Mouse (Mus musculus): ENCODE measurements around the gene Clpsl2. TPM values are rescaled to one million over a fixed set of nuclear protein-coding genes. Genes with fewer than 3 reads are reported as not detected.
A peak's percentile ranks its signal among the peaks of the same experiment; 100 is the strongest.

The Clpsl2 gene
- total and polyA plus RNA-seq, 2 experiments from 2014 or later: not detected

GRCm38 (mm10) chr17:28513337-28513736 is 35.9 kb upstream of the Clpsl2 start:
- H3K27ac ChIP-seq (ENCODE audit: low read depth): peak overlapping the region; percentile 64
- H3K4me2 ChIP-seq (ENCODE audit: low read depth, low read length): no peak overlapping the region
- H3K9me3 ChIP-seq (replicated peaks; ENCODE audit: control insufficient read depth, low read length): no peaks in the 10 kb centered on the region
- H3K27me3 ChIP-seq (ENCODE audit: control insufficient read depth, insufficient read depth, low read length): no peaks in the 10 kb centered on the region
- H3K4me3 ChIP-seq (ENCODE audit: low read depth, low read length): no peak overlapping the region
- no peaks in the 10 kb centered on the region for H3K36me3 ChIP-seq (replicated peaks; ENCODE audit: control insufficient read depth, insufficient read depth, low read length)
- peaks cover 34% of the 10 kb centered on the region for H3K4me1 ChIP-seq (ENCODE audit: control insufficient read depth, insufficient read depth)
- no peak for ATAC-seq (ENCODE audit: insufficient read depth, low read depth)
- 58% methylated on average over 1 of the region's 1 CpGs for WGBS
- no peak overlapping the region for H3K9ac ChIP-seq (replicated peaks; ENCODE audit: low read depth, low read length)
- TF ChIP-seq EP300 (IDR thresholded peaks at IDR 0.05; ENCODE audit: low read depth) (no peak), CTCF (IDR thresholded peaks at IDR 0.05; ENCODE audit: low read depth) (no peak)
- no peak for DNase-seq (ENCODE audit: low spot score)

- WGBS: 45% methylated on average over 7 of the region's 7 CpGs
- Histone ChIP-seq H3K36me3 (replicated peaks; ENCODE audit: control insufficient read depth, insufficient read depth, low read length) (no peaks in the 10 kb centered on the region), H3K4me2 (ENCODE audit: low read depth, low read length) (no peak overlapping the region), H3K27me3 (ENCODE audit: control insufficient read depth, insufficient read depth, low read length) (no peaks in the 10 kb centered on the region), H3K4me1 (ENCODE audit: control insufficient read depth, insufficient read depth) (peaks cover 39% of the 10 kb centered on the region), H3K9ac (replicated peaks; ENCODE audit: low read depth, low read length) (no peak overlapping the region), H3K9me3 (replicated peaks; ENCODE audit: control insufficient read depth, low read length) (no peaks in the 10 kb centered on the region), H3K4me3 (ENCODE audit: low read depth, low read length) (no peak overlapping the region), H3K27ac (ENCODE audit: low read depth) (peak overlapping the region; percentile 64)
- no peak for DNase-seq (ENCODE audit: low spot score)
- no peak for TF ChIP-seq EP300 (IDR thresholded peaks at IDR 0.05; ENCODE audit: low read depth)
- TF ChIP-seq CTCF (IDR thresholded peaks at IDR 0.05; ENCODE audit: low read depth): no peak
- ATAC-seq (ENCODE audit: insufficient read depth, low read depth): no peak
Measured at GRCm38 (mm10) chr17:28513844-28514243, 35.4 kb upstream of the Clpsl2 start.

- DNase-seq (ENCODE audit: low spot score): no peak
- H3K9ac ChIP-seq (replicated peaks; ENCODE audit: low read depth, low read length): no peak overlapping the region
- peaks cover 41% of the 10 kb centered on the region for H3K4me1 ChIP-seq (ENCODE audit: control insufficient read depth, insufficient read depth)
- TF ChIP-seq CTCF (IDR thresholded peaks at IDR 0.05; ENCODE audit: low read depth) (no peak), EP300 (IDR thresholded peaks at IDR 0.05; ENCODE audit: low read depth) (no peak)
- H3K4me2 ChIP-seq (ENCODE audit: low read depth, low read length): no peak overlapping the region
- H3K36me3 ChIP-seq (replicated peaks; ENCODE audit: control insufficient read depth, insufficient read depth, low read length): no peaks in the 10 kb centered on the region
- H3K4me3 ChIP-seq (ENCODE audit: low read depth, low read length): no peak overlapping the region
- no peaks in the 10 kb centered on the region for H3K27me3 ChIP-seq (ENCODE audit: control insufficient read depth, insufficient read depth, low read length)
- no peak for ATAC-seq (ENCODE audit: insufficient read depth, low read depth)
- no peak overlapping the region for H3K27ac ChIP-seq (ENCODE audit: low read depth)
- no peaks in the 10 kb centered on the region for H3K9me3 ChIP-seq (replicated peaks; ENCODE audit: control insufficient read depth, low read length)
- WGBS: 78% methylated on average over 5 of the region's 5 CpGs
Measured at GRCm38 (mm10) chr17:28514555-28514954, 34.7 kb upstream of the Clpsl2 start.

GRCm38 (mm10) chr17:28515431-28516341 is 33.5 kb upstream of the Clpsl2 start:
- H3K4me2 ChIP-seq (ENCODE audit: low read depth, low read length): peak overlapping the region; percentile 4; the same call in 1 of the 2 replicates
- no peak overlapping the region for H3K4me3 ChIP-seq (ENCODE audit: low read depth, low read length)
- H3K27ac ChIP-seq (ENCODE audit: low read depth): peak overlapping the region; percentile 12; the same call in 1 of the 2 replicates
- 51% methylated on average over 10 of the region's 10 CpGs for WGBS
- H3K27me3 ChIP-seq (ENCODE audit: control insufficient read depth, insufficient read depth, low read length): no peaks in the 10 kb centered on the region
- H3K36me3 ChIP-seq (replicated peaks; ENCODE audit: control insufficient read depth, insufficient read depth, low read length): no peaks in the 10 kb centered on the region
- ATAC-seq (ENCODE audit: insufficient read depth, low read depth) (no peak), DNase-seq (ENCODE audit: low spot score) (peak; percentile 55)
- peaks cover 38% of the 10 kb centered on the region for H3K4me1 ChIP-seq (ENCODE audit: control insufficient read depth, insufficient read depth)
- no peak for TF ChIP-seq EP300 (IDR thresholded peaks at IDR 0.05; ENCODE audit: low read depth)
- TF ChIP-seq CTCF (IDR thresholded peaks at IDR 0.05; ENCODE audit: low read depth): no peak
- no peak overlapping the region for H3K9ac ChIP-seq (replicated peaks; ENCODE audit: low read depth, low read length)
- no peaks in the 10 kb centered on the region for H3K9me3 ChIP-seq (replicated peaks; ENCODE audit: control insufficient read depth, low read length)

- peak overlapping the region; percentile 93 for H3K27ac ChIP-seq (ENCODE audit: low read depth)
- peak overlapping the region; percentile 68 for H3K4me2 ChIP-seq (ENCODE audit: low read depth, low read length)
- ATAC-seq (ENCODE audit: insufficient read depth, low read depth) (no peak), DNase-seq (ENCODE audit: low spot score) (no peak)
- H3K27me3 ChIP-seq (ENCODE audit: control insufficient read depth, insufficient read depth, low read length): no peaks in the 10 kb centered on the region
- H3K9me3 ChIP-seq (replicated peaks; ENCODE audit: control insufficient read depth, low read length): no peaks in the 10 kb centered on the region
- peak overlapping the region; percentile 48; the same call in 1 of the 2 replicates for H3K4me3 ChIP-seq (ENCODE audit: low read depth, low read length)
- WGBS: 71% methylated on average over 4 of the region's 4 CpGs
- no peak for TF ChIP-seq EP300 (IDR thresholded peaks at IDR 0.05; ENCODE audit: low read depth)
- TF ChIP-seq CTCF (IDR thresholded peaks at IDR 0.05; ENCODE audit: low read depth): 0 out of 2 replicates have a peak, but pooled peaks have one; percentile 0
- H3K9ac ChIP-seq (replicated peaks; ENCODE audit: low read depth, low read length): peak overlapping the region; percentile 57; the same call in 1 of the 2 replicates
- no peaks in the 10 kb centered on the region for H3K36me3 ChIP-seq (replicated peaks; ENCODE audit: control insufficient read depth, insufficient read depth, low read length)
- peaks cover 36% of the 10 kb centered on the region for H3K4me1 ChIP-seq (ENCODE audit: control insufficient read depth, insufficient read depth)
Measured at GRCm38 (mm10) chr17:28516881-28517280, 32.3 kb upstream of the Clpsl2 start.

Data from heart, postnatal 0 days (tissue).